Mouse (Mus musculus) small intestine, adult 2 months (tissue): ENCODE results near the gene Stn1.

Experiments
- CTCF ChIP-seq: fragments of 200-500 bp; IDR thresholded peaks from 2 replicates; pipeline ENCODE4 v1.5.1; 2012; ENCODE audit warnings: low read depth, mild to moderate bottlenecking, control low read depth, inconsistent platforms, low read length, moderate library complexity, mixed read lengths; ENCODE audit not compliant: insufficient replicate concordance, insufficient read length; ENCODE audit errors: extremely low read depth
- POLR2A ChIP-seq: fragments of 200-500 bp; IDR thresholded peaks from 2 replicates; pipeline ENCODE4 v1.6.1; 2012; ENCODE audit warnings: low read depth, mild to moderate bottlenecking, control low read depth, inconsistent platforms, low read length, moderate library complexity

- TF ChIP-seq POLR2A (no peak), CTCF (no peak)
Observed at GRCm38 (mm10) chr19:47578581-47579224, 41.4 kb upstream of the Stn1 start.
